Mouse (Mus musculus) G1E (cell line): ENCODE measurements around the gene Stxbp4. TPM values are rescaled to one million over a fixed set of nuclear protein-coding genes. Genes with fewer than 3 reads are reported as not detected.
A peak's percentile ranks its signal among the peaks of the same experiment; 100 is the strongest.

Source experiments
- ATAC-seq: 2 replicates; pipeline ENCODE4 v1.8.0; 2016; ENCODE audit warnings: mild to moderate bottlenecking; ENCODE audit not compliant: insufficient number of reproducible peaks, poor library complexity, low FRiP score, severe bottlenecking; ENCODE audit errors: extremely low read depth
- DNase-seq: peaks from one replicate; pipeline ENCODE4 v3.0.0; 2012; ENCODE audit warnings: low spot score
- H3K27me3 ChIP-seq: 2 replicates; pipeline ENCODE4 v1.6.1; 2012; ENCODE audit warnings: mild to moderate bottlenecking, low read length, inconsistent platforms; ENCODE audit not compliant: insufficient read depth
- H3K36me3 ChIP-seq: replicated peaks from 2 replicates; pipeline ENCODE3; 2012; ENCODE audit warnings: mild to moderate bottlenecking, inconsistent platforms
- H3K4me1 ChIP-seq: 2 replicates; pipeline ENCODE4 v1.6.1; 2012; ENCODE audit warnings: low read depth, low read length, inconsistent platforms, mixed read lengths; ENCODE audit not compliant: insufficient read depth
- H3K4me3 ChIP-seq: 2 replicates; pipeline ENCODE4 v1.5.1; 2012; ENCODE audit warnings: low read depth, mild to moderate bottlenecking, inconsistent platforms, low read length, moderate library complexity, mixed read lengths
- H3K9me3 ChIP-seq: replicated peaks from 2 replicates; pipeline ENCODE4 v1.6.1; 2012; ENCODE audit warnings: inconsistent platforms
- CTCF ChIP-seq: IDR thresholded peaks from 2 replicates; pipeline ENCODE4 v1.5.1; 2012; ENCODE audit warnings: low read depth, low read length, inconsistent platforms, mixed read lengths
- GATA1 ChIP-seq: IDR thresholded peaks from 2 replicates; pipeline ENCODE4 v1.6.1; 2012; ENCODE audit warnings: borderline replicate concordance, low read length, inconsistent platforms, mixed read lengths
- GATA2 ChIP-seq: IDR thresholded peaks from 2 replicates; pipeline ENCODE4 v1.6.1; 2012; ENCODE audit warnings: low read depth, low read length, inconsistent platforms, borderline replicate concordance
- POLR2AphosphoS5 ChIP-seq: IDR thresholded peaks from 2 replicates; pipeline ENCODE4 v1.6.1; 2012; ENCODE audit warnings: low read depth, low read length, inconsistent platforms; ENCODE audit not compliant: insufficient replicate concordance
- TAL1 ChIP-seq: conservative IDR thresholded peaks from 2 replicates; pipeline ENCODE4 v1.6.1; 2012; ENCODE audit warnings: low read depth, low read length, inconsistent platforms, mixed read lengths
- polyA plus RNA-seq: library from polyadenylated mRNA; stranded (reverse); fragments of >175 nt; gene quantifications from 2 replicates; pipeline ENCODE4 v1.2.3, GENCODE M21; 2012
- total RNA-seq, 2 experiments: library from RNA; stranded (forward) in 1 of 2; stranded (reverse) in 1 of 2; fragments of 200-1000 nt in 1 of 2; fragments of >200 nt in 1 of 2; fragmentation: Nextera tagmentation in 1 of 2; gene quantifications; 2 replicates each; pipeline ENCODE4 v1.2.3; 2014 to 2017

Gene Stxbp4
- total and polyA plus RNA-seq, 3 experiments, result 0.28 to 23.5 (median 8.2) TPM

DNA sequence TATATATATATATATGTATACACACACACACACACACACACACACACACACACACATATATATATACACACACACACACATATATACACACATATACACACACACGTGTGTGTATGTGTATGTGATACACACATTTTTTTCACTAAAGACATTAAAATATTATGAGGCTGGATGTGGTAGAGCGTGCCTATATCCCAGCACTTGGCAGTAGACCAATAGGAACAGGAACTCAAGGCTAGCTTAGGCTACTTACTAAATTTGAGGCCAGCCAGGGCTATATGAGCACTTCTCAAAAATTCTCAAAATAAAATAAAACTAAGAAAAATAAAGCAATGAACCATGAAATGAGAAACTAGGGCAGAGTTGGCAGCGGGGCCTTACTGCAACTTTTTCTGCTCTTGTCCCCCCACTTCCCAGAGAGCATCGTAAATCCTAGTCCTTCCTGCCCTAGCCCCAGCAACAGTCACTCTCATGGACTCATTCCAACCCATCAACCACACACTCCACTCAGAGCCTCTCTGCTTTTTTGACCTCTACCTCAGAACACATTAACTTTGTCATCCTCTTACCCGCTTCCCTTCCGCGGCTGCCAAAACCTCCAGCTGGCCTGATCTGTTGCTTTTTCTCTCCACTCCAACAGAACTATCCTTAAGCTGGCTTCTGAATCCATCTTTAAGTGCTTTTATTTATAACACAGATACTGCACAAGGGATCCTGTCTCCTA is 60.7 kb downstream of the Stxbp4 start:
- DNase-seq (no peak), ATAC-seq (no peak)
- H3K4me1 ChIP-seq, result peaks cover 4% of the 10 kb centered on the region; the same call in 1 of the 2 replicates
- no peaks in the 10 kb centered on the region for H3K9me3 ChIP-seq
- no peak overlapping the region for H3K4me3 ChIP-seq
- H3K27me3 ChIP-seq, result no peaks in the 10 kb centered on the region
- peaks cover 18% of the 10 kb centered on the region for H3K36me3 ChIP-seq
- TF ChIP-seq POLR2AphosphoS5 (no peak), CTCF (no peak), GATA2 (no peak), TAL1 (no peak), GATA1 (no peak)

DNA sequence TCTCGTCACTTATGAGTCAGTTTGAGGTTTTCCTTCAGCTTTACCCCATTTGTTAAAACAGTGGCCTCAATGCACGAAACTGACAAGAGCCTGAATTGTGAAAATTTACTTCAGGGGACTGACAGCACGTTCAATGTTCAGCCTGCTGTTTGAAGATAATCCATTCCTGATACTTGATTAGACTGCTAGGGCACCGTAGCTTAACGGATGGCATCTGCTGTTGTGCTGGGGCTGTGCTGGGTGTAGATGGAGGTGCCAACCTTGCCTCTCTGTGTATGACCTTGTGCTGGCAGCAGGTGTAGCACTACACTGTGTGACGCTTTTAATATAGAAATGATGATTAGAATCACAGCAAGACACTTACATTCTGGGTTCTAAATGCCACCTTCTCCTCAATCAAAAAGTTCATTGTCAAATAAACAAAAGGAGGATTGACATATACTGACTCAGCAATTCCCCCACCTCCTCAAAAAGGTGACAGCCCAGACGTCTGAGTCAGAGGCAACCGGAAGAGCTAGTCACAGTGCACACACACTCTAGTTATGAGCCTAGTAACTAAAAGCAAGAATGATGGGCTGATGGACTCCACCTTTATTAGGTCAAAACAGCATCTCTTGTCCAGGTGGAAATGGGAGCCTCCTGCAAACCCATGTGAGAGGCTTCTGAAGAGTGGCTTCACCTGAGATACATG is 61.5 kb downstream of the Stxbp4 start:
- Histone ChIP-seq H3K4me1 (peaks cover 4% of the 10 kb centered on the region; the same call in 1 of the 2 replicates), H3K4me3 (no peak overlapping the region), H3K27me3 (no peaks in the 10 kb centered on the region), H3K36me3 (peaks cover 21% of the 10 kb centered on the region), H3K9me3 (no peaks in the 10 kb centered on the region)
- TF ChIP-seq POLR2AphosphoS5 (no peak), GATA1 (no peak), TAL1 (no peak), GATA2 (no peak), CTCF (no peak)
- DNase-seq (no peak), ATAC-seq (no peak; the same call in 1 of the 2 replicates)

DNA sequence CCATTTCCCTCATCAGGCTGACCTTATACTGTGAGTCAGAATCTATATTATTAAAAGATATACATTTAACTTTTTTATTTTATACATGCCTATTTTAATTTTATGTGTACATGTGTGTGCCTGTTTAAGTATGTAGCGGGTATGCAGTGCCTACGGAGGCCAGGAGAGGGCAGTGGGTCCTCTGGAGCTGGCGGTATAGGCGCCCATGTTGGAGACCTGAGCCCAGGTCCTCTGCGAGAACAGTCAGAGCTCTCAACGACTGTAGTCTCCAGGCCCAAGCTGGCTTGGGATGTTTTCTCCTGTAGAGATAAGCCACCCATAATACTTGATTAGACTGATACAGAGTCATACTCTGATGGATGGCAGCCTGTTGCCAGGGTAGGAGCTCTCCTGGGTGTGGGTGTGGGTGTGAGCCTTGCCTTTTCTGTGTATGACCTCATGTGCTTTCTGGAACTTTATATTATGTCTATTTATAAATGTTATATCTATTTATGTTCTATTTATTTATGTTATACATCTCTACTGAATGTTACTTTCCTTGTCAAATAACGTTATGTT is 62.3 kb downstream of the Stxbp4 start:
- ATAC-seq, result peak; percentile 73
- Histone ChIP-seq H3K9me3 (no peaks in the 10 kb centered on the region), H3K4me3 (no peak overlapping the region), H3K27me3 (no peaks in the 10 kb centered on the region), H3K4me1 (peaks cover 4% of the 10 kb centered on the region; the same call in 1 of the 2 replicates), H3K36me3 (peaks cover 24% of the 10 kb centered on the region)
- no peak for DNase-seq
- TF ChIP-seq CTCF (no peak), GATA1 (no peak), POLR2AphosphoS5 (no peak), GATA2 (no peak), TAL1 (no peak)

DNA sequence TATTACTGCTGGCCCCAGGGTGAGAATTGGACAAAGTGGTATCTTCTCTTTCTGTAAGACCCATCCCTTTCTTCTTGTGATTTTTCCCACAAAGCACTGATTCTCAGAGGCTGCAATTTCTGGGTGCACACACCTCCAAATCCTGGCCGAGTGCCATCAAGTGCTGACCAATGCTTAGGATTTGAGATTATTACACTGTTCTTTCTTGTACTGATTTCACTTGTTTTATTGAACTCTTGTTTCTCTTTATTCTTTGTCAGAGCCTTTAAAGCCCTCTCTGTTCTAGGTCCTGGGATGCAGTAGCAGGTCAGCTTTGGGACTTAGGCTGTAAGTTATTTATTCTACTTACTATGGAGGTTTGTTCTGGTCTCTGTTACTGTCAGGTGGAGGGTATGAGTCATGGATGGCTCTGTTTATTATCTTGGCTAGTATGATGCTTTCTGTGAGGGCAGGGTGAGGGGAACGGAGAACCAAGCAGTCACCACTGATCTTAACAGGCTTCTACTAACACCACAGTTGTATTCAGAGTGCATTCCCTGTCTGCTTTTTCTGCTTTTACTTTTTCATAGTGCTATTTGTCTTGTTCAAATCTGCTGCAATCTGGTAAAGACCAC is 67.1 kb downstream of the Stxbp4 start:
- H3K36me3 ChIP-seq, result peaks cover 20% of the 10 kb centered on the region
- no peaks in the 10 kb centered on the region for H3K27me3 ChIP-seq
- DNase-seq (no peak), ATAC-seq (no peak)
- H3K9me3 ChIP-seq, result no peaks in the 10 kb centered on the region
- TF ChIP-seq CTCF (no peak), TAL1 (no peak)
- peaks cover 9% of the 10 kb centered on the region for H3K4me1 ChIP-seq
- H3K4me3 ChIP-seq, result no peak overlapping the region

DNA sequence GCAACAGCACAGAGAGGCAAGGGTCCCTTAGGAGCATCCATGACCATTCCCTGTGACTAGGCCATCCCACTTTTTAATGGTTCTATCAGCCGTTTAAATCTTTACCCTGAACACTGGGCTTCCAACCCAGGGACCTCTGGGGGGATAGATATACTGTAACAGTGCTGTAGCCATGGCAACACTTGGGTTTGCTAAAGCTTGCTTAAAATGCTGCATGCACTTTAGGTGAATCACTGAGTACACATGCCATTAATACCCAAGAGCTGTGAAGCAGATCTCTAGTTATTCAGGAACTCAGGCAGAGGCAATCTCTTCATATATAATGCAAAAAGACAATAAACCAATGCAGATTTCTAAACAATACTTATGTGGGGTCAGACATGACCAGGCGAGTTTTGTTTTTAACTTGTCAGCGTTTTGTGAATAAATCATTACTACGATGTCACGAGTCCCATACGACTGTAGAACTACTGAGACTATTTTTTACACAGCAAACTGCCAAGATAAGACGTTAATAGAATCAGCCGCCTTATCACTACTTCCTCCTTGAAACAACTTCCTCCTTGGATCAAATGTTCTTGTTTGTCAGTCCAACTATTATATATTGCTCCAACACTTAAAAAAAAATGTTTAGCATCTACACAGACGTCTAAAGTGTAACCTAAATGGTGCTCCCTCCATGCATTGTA is 79.4 kb downstream of the Stxbp4 start:
- DNase-seq (peak; percentile 32), ATAC-seq (peak; percentile 80)
- Histone ChIP-seq H3K4me3 (no peak overlapping the region; the same call in 1 of the 2 replicates), H3K4me1 (peaks cover 54% of the 10 kb centered on the region), H3K9me3 (no peaks in the 10 kb centered on the region), H3K27me3 (no peaks in the 10 kb centered on the region), H3K36me3 (peaks cover 4% of the 10 kb centered on the region)
- TF ChIP-seq TAL1 (peak; percentile 50), POLR2AphosphoS5 (no peak), CTCF (no peak), GATA1 (no peak), GATA2 (no peak)
